10 mouse cellular contexts compared by ENCODE assay signal in genomic region chr3:153905251-153906135, GRCm38 (mm10). TPM values are rescaled to one million over a fixed set of nuclear protein-coding genes. Genes with fewer than 3 reads are reported as not detected.
DNase-seq lines count a peak whose midpoint lies in the region; ATAC-seq and TF ChIP-seq lines count a peak whose summit lies in the region.
"Had no signal": no experiment of that assay in that cellular context is flagged by ENCODE, and none has a peak within 500 bp of the region (broad histone marks: within the 10 kb centered on the region; RNA-seq: fewer than 3 reads in every experiment).

No protein-coding gene starts in this region.

- peak; percentile 47; the same call in 1 of the 2 replicates for ATAC-seq in hindbrain, embryonic 13.5 days (ENCODE audit: low FRiP score)
- ATAC-seq in megakaryocyte-erythroid progenitor cell, adult 5-6 weeks (replicated peaks; ENCODE audit: low FRiP score, low TSS enrichment, poor library complexity, severe bottlenecking): peak; percentile 12

- H3K9ac ChIP-seq in hindbrain, embryonic 13.5 days: no peak overlapping the region
- H3K9ac ChIP-seq: limb, embryonic 13.5 days had no signal

- H3K4me2 ChIP-seq in hindbrain, embryonic 13.5 days: no peak overlapping the region
- H3K4me2 ChIP-seq: limb, embryonic 13.5 days had no signal

- H3K27ac ChIP-seq in hindbrain, embryonic 13.5 days: 0 out of 2 replicates have a peak overlapping the region, but pooled peaks have one; percentile 4
- H3K27ac ChIP-seq: limb, embryonic 13.5 days had no signal

- DNase-seq in adrenal gland, postnatal 25 days: peak; percentile 14
- DNase-seq in adrenal gland, postnatal 10 days: no peak
- no peak for DNase-seq in left cerebral cortex, adult 18-20 months (ENCODE audit: low spot score in 2 of 2)
- DNase-seq in spleen, adult 12 weeks (ENCODE audit: low spot score): no peak
- DNase-seq in left cerebral cortex, postnatal 14 days (ENCODE audit: low spot score in 2 of 2): no peak

- 84% methylated on average over 49 of the region's 49 CpGs for WGBS in hindbrain, embryonic 13.5 days

- peak overlapping the region; percentile 83 for H3K4me3 ChIP-seq in E14TG2a.4 (replicated peaks; ENCODE audit: low read length)
- no peak overlapping the region for H3K4me3 ChIP-seq in hindbrain, embryonic 13.5 days
- H3K4me3 ChIP-seq: limb, embryonic 13.5 days had no signal

- no peaks in the 10 kb centered on the region for H3K9me3 ChIP-seq in E14TG2a.4 (ENCODE audit: low read length)
- no peaks in the 10 kb centered on the region for H3K9me3 ChIP-seq in hindbrain, embryonic 13.5 days
- H3K9me3 ChIP-seq: limb, embryonic 13.5 days had no signal

- H3K36me3 ChIP-seq in E14TG2a.4 (ENCODE audit: insufficient read depth, low read length): peaks cover 55% of the 10 kb centered on the region
- H3K36me3 ChIP-seq in hindbrain, embryonic 13.5 days: peaks cover 68% of the 10 kb centered on the region

- TF ChIP-seq CTCF in E14TG2a.4 (conservative IDR thresholded peaks at IDR 0.05; ENCODE audit: low read length): no peak

- peaks cover 64% of the 10 kb centered on the region for H3K4me1 ChIP-seq in E14TG2a.4 (replicated peaks; ENCODE audit: low read depth, low read length)
- H3K4me1 ChIP-seq in hindbrain, embryonic 13.5 days (replicated peaks): peaks cover 28% of the 10 kb centered on the region

- intact Hi-C loops in left cerebral cortex, postnatal 14 days (cut with DNase I): no loop called here

- H3K27me3 ChIP-seq in E14TG2a.4 (ENCODE audit: insufficient read depth, low read length): no peaks in the 10 kb centered on the region
- H3K27me3 ChIP-seq in hindbrain, embryonic 13.5 days: no peaks in the 10 kb centered on the region
- H3K27me3 ChIP-seq: limb, embryonic 13.5 days had no signal

RNA-seq across cellular contexts. Expression of gene Msh4, which starts 0.4 kb away (rescaled TPM):
- 0.33 and 0.38 TPM in 2 replicates for total RNA-seq in adrenal gland, postnatal 25 days (2021)
- total RNA-seq in adrenal gland, postnatal 10 days (2021): under 1 TPM; 0.21 to 0.24 TPM
- 0.09 and 0.25 TPM in 2 replicates for polyA plus RNA-seq in hindbrain, embryonic 13.5 days (2015; fragmentation: Nextera tagmentation; extraction: Ambion mirVana)
- total RNA-seq in megakaryocyte-erythroid progenitor cell, adult 5-6 weeks (2014; fragmentation: Nextera tagmentation): 0.17 and 0.49 TPM in 2 replicates
- not detected in 2 replicates for total RNA-seq in megakaryocyte-erythroid progenitor cell, adult 5-6 weeks (2017)
- total RNA-seq in left cerebral cortex, adult 18-20 months (2021): under 1 TPM; 0.14 to 0.28 TPM
- under 1 TPM; 0.22 to 0.30 TPM for total RNA-seq in left cerebral cortex, postnatal 14 days (2021)
- polyA plus RNA-seq: stomach, embryonic 16.5 days had no signal

RNA-seq across cellular contexts. Expression of gene Rabggtb, which starts 7.3 kb away (rescaled TPM):
- 78.1 and 98.5 TPM in 2 replicates for total RNA-seq in adrenal gland, postnatal 25 days (2021)
- 10 to 100 TPM; 79.4 to 82.2 TPM for total RNA-seq in adrenal gland, postnatal 10 days (2021)
- 44.9 and 46.1 TPM in 2 replicates for polyA plus RNA-seq in hindbrain, embryonic 13.5 days (2015; fragmentation: Nextera tagmentation; extraction: Ambion mirVana)
- 211 and 271 TPM in 2 replicates for total RNA-seq in megakaryocyte-erythroid progenitor cell, adult 5-6 weeks (2014; fragmentation: Nextera tagmentation)
- total RNA-seq in megakaryocyte-erythroid progenitor cell, adult 5-6 weeks (2017): 274 and 354 TPM in 2 replicates
- total RNA-seq in left cerebral cortex, adult 18-20 months (2021): 10 to 100 TPM; 69.3 to 71.3 TPM
- total RNA-seq in left cerebral cortex, postnatal 14 days (2021): 10 to 100 TPM; 65.3 to 66.7 TPM

RNA-seq across cellular contexts. Expression of gene Acadm, which starts 38.9 kb away (rescaled TPM):
- total RNA-seq in adrenal gland, postnatal 25 days (2021): 686 and 739 TPM in 2 replicates
- 1,000 to 10,000 TPM; 1,259 to 1,274 TPM for total RNA-seq in adrenal gland, postnatal 10 days (2021)
- 55.6 and 63.7 TPM in 2 replicates for polyA plus RNA-seq in hindbrain, embryonic 13.5 days (2015; fragmentation: Nextera tagmentation; extraction: Ambion mirVana)
- total RNA-seq in megakaryocyte-erythroid progenitor cell, adult 5-6 weeks (2014; fragmentation: Nextera tagmentation): 69.9 and 82.5 TPM in 2 replicates
- total RNA-seq in megakaryocyte-erythroid progenitor cell, adult 5-6 weeks (2017): 201 and 332 TPM in 2 replicates
- 10 to 100 TPM; 39.9 to 41.1 TPM for total RNA-seq in left cerebral cortex, adult 18-20 months (2021)
- total RNA-seq in left cerebral cortex, postnatal 14 days (2021): 10 to 100 TPM; 33.9 to 34.2 TPM
